Mouse (Mus musculus): ENCODE measurements around the gene Rnf217.

The Rnf217 gene

DNA sequence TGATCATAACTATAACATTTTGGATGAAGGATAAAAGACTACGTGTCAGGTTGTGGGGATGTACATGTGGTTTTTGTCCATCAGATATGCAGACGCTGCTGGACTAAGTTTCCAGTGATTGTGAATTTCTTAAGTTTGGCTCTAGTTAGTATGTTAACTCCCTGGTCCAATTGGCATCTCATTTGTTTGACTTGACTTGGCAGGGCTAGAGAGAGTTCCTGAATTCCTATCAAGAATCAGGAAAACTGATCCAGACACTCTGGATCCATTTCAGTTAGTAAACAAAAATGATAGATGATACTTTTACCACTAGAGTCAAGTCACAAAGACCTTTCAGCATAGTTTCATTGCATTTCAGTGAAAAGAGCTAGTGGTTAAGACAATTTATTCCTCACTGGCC lies 112.1 kb downstream of the Rnf217 start:
- no peak for ATAC-seq (ENCODE audit: low TSS enrichment)

DNA sequence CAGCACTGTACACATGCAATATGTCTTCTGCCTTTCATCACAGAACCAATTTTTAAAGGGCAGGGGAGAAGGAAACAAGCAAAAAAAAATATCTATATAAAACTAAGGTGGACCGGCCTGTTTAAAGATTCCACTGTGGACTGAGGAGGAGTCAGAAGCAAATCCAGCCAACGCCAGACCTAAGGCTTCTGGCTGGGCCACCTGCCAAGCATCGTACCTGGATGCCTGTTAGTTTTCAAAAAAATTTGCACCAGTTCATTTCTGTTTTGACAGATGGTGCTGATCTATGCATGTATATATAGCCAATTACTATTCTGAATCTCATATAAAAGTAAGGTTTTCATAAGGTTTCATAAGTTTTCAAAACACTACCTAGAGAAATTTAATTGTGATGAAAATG lies 113.2 kb downstream of the Rnf217 start:
- no peak for ATAC-seq (ENCODE audit: low TSS enrichment)

DNA sequence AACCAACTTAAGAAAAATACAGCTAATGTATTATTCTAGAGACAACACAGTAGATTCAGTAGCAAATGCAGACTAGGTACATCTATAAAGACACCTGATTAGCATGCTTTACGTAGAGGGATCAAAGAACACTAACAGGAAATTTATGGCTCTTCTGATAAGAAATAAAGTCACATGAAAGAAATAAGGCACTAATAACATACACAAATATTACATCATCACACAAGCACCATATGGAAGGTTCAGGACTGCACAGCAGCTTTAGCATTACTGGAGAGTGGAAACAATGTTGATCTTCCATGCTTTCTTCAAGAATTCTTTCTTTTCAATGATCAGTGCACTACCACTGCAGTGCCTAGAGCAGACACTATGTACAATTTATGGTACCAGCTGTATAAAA lies 114.7 kb downstream of the Rnf217 start:
- no peak for ATAC-seq (ENCODE audit: low TSS enrichment)

DNA sequence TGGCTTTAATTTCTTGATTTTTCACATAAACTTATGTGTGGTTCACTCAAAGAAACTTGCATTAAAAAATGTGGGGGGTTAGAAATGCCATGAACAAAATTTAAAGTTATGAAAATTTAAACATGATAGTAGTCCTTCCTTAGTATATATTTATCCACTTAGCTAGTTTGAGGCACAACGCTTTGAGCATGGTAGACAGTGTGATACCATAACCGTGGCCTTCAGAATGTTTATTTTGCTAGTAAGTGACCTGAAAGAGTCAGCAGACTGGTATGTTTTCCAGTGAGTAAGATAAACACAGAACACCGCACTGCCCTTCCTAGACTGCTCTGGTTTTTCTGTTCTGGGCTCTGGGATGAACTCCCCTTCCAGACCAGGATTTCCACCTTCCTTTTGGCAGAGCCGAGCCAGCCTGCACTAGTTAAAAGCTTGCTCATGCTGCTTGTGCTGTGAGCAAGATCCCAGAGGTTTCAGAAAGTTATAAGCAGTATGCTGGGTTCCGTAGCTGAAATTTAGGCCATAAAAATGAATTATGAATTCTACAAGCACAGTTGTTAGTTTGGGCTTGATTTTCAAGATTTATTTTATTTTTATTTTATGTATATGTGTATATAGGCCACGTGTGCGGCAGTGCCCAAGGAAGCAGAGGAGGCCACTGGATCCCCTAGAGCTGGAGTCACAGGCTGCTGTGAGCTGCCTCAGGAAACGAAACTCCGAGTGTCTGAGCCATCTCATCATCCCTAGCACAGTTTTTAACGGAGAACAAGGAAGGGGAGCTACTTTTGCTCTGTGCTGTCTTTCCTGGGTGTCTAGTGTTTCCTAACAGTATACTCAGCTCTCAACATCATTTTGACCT lies 141.7 kb downstream of the Rnf217 start:
- peak; percentile 59 for ATAC-seq (ENCODE audit: low TSS enrichment)

DNA sequence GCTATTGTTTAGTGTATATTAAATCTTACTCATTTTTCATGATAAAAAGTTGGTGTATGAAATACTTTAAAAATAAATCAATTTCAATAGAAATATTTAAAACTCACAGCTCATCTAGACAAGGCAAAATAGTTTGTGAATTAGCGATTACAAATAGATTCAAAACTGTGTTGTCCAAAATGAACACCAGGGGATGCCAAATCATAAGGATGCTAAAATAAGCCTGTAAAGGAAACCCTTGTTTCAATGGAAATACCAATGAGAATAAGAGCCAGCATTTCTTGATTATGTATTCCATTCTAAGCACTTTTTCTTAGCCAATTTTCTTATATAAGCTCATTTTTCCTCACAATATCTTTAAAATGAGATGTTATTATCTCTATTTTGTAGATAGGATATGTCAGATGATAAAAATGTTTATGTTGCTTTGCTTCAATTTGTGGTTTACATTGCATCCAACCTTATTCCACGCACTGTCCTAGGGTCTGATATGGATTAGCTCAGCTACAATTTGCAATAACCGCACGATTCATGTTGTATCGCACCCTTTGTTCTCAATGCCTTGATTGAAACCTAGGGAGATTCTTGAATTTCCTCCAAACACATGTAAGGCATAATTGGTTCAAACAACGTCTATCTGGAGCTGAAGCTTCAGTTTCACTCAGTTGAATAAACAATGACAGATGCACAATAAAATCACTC lies 143.0 kb downstream of the Rnf217 start:
- peak; percentile 81 for ATAC-seq (ENCODE audit: low TSS enrichment)

DNA sequence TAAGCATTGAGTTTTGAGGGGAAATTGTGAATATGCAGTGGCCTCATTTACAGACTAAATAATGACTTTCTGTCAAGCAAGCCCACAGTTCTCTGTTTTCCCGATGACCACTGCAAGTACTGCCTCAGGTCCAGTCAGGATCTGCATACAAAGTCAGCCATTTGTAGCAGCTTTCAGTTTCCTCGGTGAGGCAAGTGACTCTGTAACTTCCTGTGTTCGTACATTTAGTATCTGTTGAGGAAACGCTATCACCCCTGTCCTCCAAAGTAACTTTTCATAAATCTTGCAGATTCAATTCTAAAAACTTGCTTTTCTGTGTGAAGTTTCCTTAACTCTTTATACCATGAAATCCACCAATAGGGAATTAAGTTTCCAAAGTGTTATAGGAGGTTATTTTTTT lies 143.6 kb downstream of the Rnf217 start:
- ATAC-seq (ENCODE audit: low TSS enrichment), result no peak

DNA sequence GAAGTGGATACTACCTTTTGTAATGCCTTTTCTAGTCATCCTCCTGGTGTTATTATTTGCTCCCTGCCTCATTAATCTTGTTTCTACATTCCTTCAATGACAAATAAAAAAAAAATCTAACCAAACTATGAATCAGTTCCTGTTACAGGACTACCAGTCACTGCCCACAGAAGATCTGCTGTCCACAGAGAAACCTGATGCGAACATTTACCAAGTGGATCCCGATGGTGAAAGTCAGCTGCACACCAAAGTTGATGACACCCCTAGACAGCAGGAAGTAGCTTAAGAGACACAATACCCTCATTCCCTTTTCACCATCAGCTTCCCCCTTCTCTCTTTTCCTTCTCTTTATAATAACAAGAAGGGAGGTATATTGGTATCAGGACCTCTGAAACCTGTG lies 145.9 kb downstream of the Rnf217 start:
- ATAC-seq (ENCODE audit: low TSS enrichment), result no peak

DNA sequence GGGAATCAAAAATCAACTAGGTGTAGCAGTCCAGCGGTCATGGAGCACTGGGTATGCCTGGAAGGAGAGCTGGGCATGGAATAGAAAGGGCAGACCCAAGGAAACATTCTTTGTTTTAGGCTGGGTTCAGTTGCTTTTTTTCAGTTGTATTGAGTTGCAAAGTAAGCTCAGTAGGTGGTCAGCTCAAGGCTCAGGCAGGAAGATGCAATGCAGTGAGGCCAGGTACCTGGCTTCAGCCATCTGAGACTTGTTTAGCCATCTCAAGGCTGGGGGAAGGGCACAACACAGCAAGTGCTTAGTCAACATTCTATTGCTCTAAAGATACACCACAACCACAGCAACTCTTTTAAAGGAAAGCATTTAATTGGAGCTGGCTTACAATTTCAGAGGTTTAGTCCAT lies 152.2 kb downstream of the Rnf217 start:
- no peak for ATAC-seq (ENCODE audit: low TSS enrichment)

DNA sequence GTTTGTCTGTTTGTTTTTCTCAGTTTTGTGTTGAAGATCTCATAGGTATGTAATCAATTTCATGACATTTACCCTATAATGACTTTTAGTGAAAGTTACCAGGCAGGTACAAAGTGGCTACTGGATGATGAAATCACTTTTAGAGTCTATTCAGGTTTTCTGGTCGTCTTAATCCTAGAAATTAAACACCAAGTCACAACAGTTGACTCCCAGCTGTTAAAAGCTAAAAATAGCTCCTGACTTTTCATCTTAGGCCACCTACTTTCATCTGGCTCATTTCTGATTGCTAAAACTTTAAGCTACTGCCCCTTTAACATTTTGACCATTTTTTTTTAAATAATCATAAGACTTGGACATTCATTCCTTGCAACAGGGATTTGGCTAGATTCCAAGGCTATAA lies 161.9 kb downstream of the Rnf217 start:
- no peak for ATAC-seq (ENCODE audit: low TSS enrichment)

DNA sequence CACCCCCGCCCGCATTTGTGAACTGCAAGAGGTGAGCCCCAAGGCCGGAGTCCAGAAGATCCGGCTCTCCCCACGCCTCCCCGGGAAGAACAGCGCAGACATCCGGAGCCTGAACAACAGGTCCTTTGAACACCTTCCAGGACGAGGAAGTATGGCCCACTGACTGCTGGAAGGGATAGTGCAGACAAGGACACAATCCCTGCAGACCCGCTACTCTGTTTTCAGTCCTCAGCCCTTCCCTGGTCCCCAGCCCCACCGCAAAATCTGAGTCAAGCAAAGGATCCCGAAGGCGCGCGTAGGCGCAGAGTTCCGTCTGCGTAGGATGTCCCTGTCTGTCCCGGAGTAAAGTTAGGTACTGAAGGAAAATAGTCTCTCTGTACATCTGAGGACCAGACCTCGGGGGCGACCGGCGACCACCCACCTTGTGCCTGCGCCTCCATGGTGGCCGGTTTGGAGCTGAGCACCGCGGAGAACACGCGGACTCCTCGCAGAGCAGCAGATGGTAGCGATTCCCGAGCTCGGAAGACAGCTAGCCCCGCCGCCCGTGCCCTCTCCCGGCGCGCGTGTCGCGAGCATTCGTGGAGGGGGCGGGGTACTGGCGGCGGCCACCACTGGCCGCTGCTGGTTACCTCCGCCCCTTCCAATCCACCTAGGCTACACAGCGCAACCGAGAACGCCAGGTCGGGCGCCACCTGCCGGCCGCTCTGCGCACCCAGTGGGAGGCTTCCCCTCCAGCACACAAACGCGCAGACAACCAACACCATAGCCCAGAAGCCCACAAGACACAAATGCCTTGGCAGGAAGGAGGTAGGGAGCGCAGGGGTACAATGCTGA lies 163.5 kb downstream of the Rnf217 start, which contains the start of gene Tpd52l1:
Gene Tpd52l1, minus strand, starts transcription at position 668 of the 834 bp plus-strand sequence.
- ATAC-seq (ENCODE audit: low TSS enrichment), result peak; percentile 93

DNA sequence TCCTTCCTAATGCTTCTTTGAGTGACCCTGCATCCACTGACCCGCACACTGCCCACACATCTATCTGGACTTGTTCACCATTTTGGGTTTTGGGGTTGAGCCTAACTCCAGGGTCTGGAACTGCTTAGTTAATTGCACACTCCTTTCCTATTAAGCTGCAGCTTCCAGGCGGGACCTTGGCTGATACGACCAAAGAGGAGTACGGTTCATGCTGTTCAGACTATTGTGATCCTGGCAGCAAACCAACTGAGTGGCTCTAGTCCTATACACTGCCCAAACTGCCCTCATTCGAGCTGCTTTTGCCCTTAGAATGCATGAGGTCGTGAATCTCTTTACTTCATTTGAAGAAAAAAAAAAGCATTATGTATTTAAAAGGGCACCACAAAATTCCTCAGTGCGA lies 164.8 kb downstream of the Rnf217 start:
- ATAC-seq (ENCODE audit: low TSS enrichment), result no peak

Measured in frontal cortex, adult (tissue).